Mouse (Mus musculus): ENCODE results near the gene Adprh.

DNA sequence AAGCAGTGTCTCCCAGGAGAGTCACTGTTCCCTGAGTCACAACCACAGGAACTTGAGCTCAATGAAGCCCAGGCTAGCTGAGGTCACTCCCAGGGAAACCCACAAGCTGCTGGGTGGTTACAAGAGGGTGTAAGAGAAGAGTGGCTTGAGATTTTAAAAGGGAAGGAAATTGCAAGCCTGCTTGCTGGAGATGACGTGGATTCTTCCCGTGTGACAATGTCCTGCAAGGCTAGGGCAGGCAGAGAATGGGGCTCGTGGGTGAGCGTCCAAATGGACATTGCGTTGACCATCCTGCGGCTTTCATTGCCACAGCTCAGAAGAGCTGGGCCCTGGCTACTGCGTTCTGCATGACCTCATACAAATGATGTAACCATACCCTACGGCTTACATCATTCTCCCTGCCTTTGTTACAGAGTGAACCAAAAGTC, 58.3 kb downstream of the Adprh start:
- no peak for TF ChIP-seq CTCF (IDR thresholded peaks at IDR 0.05; ENCODE audit: low read depth)
- no peak for TF ChIP-seq EP300 (optimal IDR thresholded peaks at IDR 0.05)
